Mouse (Mus musculus): ENCODE results near the gene Pkmyt1. TPM values are rescaled to one million over a fixed set of nuclear protein-coding genes. Genes with fewer than 3 reads are reported as not detected.

Gene Pkmyt1
- polyA plus RNA-seq, 2 experiments from 2014 or later: 10.5 to 13.7 TPM

Other genes with a start within 250 kb of the Pkmyt1 start
- gene Vmn2r117, start 246.6 kb upstream of the Pkmyt1 start, polyA plus RNA-seq (2017; shearing (Covaris generic)): not detected
- gene Zfp213, start 162.1 kb upstream of the Pkmyt1 start, polyA plus RNA-seq (2017; shearing (Covaris generic)): 1 to 10 TPM; 3.4 to 4.3 TPM
- gene Zfp13, start 126.8 kb upstream of the Pkmyt1 start, polyA plus RNA-seq (2017; shearing (Covaris generic)): under 1 TPM in 1 of 2 experiments, not detected in 1; 0.38 TPM
- gene Zscan10, start 125.5 kb upstream of the Pkmyt1 start, polyA plus RNA-seq (2017; shearing (Covaris generic)): 1 to 10 TPM; 2.2 to 2.9 TPM
- gene Mmp25, start 81.1 kb upstream of the Pkmyt1 start, polyA plus RNA-seq (2017; shearing (Covaris generic)): 1 to 10 TPM in 1 of 2 experiments, under 1 TPM in 1; 0.42 to 1.6 TPM
- under 1 TPM; 0.22 to 0.66 TPM for gene Bicdl2, start 65.8 kb upstream of the Pkmyt1 start, polyA plus RNA-seq (2017; shearing (Covaris generic))
- gene Hcfc1r1, start 52.7 kb upstream of the Pkmyt1 start, polyA plus RNA-seq (2017; shearing (Covaris generic)): 10 to 100 TPM; 71.5 to 72.4 TPM
- gene Thoc6, start 52.5 kb upstream of the Pkmyt1 start, polyA plus RNA-seq (2017; shearing (Covaris generic)): 10 to 100 TPM; 26.1 to 43.6 TPM
- 1 to 10 TPM; 5.3 to 6.2 TPM for gene Tnfrsf12a, start 48.9 kb upstream of the Pkmyt1 start, polyA plus RNA-seq (2017; shearing (Covaris generic))
- not detected for gene Cldn6, start 47.1 kb upstream of the Pkmyt1 start, polyA plus RNA-seq (2017; shearing (Covaris generic))
- not detected for gene Cldn9, start 42.3 kb upstream of the Pkmyt1 start, polyA plus RNA-seq (2017; shearing (Covaris generic))
- under 1 TPM; 0.20 to 0.30 TPM for gene 1520401A03Rik, start 3.6 kb upstream of the Pkmyt1 start, polyA plus RNA-seq (2017; shearing (Covaris generic))
- 1 to 10 TPM; 2.0 to 2.5 TPM for gene Paqr4, start 14.5 kb downstream of the Pkmyt1 start, polyA plus RNA-seq (2017; shearing (Covaris generic))
- gene Kremen2, start 19.5 kb downstream of the Pkmyt1 start, polyA plus RNA-seq (2017; shearing (Covaris generic)): 1 to 10 TPM; 1.8 to 2.4 TPM
- 10 to 100 TPM; 15.1 to 21.4 TPM for gene Flywch1, start 45.3 kb downstream of the Pkmyt1 start, polyA plus RNA-seq (2017; shearing (Covaris generic))
- 1 to 10 TPM; 3.4 to 3.5 TPM for gene Flywch2, start 59.7 kb downstream of the Pkmyt1 start, polyA plus RNA-seq (2017; shearing (Covaris generic))
- gene Srrm2, start 64.2 kb downstream of the Pkmyt1 start, polyA plus RNA-seq (2017; shearing (Covaris generic)): 100 to 1,000 TPM; 289 to 316 TPM
- 100 to 1,000 TPM; 600 to 664 TPM for gene Elob, start 102.8 kb downstream of the Pkmyt1 start, polyA plus RNA-seq (2017; shearing (Covaris generic))
- gene Prss33, start 109.7 kb downstream of the Pkmyt1 start, polyA plus RNA-seq (2017; shearing (Covaris generic)): not detected
- gene Prss32, start 117.5 kb downstream of the Pkmyt1 start, polyA plus RNA-seq (2017; shearing (Covaris generic)): not detected
- gene Prss41, start 117.8 kb downstream of the Pkmyt1 start, polyA plus RNA-seq (2017; shearing (Covaris generic)): 1 to 10 TPM; 5.6 to 5.7 TPM
- gene Prss21, start 141.7 kb downstream of the Pkmyt1 start, polyA plus RNA-seq (2017; shearing (Covaris generic)): not detected
- gene Dcpp1, start 154.5 kb downstream of the Pkmyt1 start, polyA plus RNA-seq (2017; shearing (Covaris generic)): not detected
- gene Dcpp2, start 154.5 kb downstream of the Pkmyt1 start, polyA plus RNA-seq (2017; shearing (Covaris generic)): not detected
- gene Dcpp3, start 191.1 kb downstream of the Pkmyt1 start, polyA plus RNA-seq (2017; shearing (Covaris generic)): not detected
- gene Sbp, start 215.3 kb downstream of the Pkmyt1 start, polyA plus RNA-seq (2017; shearing (Covaris generic)): not detected
- not detected for gene Sbpl, start 228.9 kb downstream of the Pkmyt1 start, polyA plus RNA-seq (2017; shearing (Covaris generic))